Mouse (Mus musculus) heart, postnatal 36 days (tissue): ENCODE data around the gene Ptpn20. TPM values are rescaled to one million over a fixed set of nuclear protein-coding genes. Genes with fewer than 3 reads are reported as not detected.
A peak's percentile ranks its signal among the peaks of the same experiment; 100 is the strongest.

Experiments
- DNase-seq, 2 experiments: peaks; one replicate each; pipeline ENCODE4 v3.0.0; 2021 to 2022
- intact Hi-C: fragments of 180-260 bp; cut with DNase I; formaldehyde crosslinking; loops from one replicate; pipeline ENCODE4 v1.15.1; 2025
- total RNA-seq, 2 experiments: library from RNA; stranded (reverse); gene quantifications; 2 replicates each; pipeline ENCODE4 v1.2.3; 2021

Ptpn20 gene
- total RNA-seq, 2 experiments from 2014 or later: not detected

DNA sequence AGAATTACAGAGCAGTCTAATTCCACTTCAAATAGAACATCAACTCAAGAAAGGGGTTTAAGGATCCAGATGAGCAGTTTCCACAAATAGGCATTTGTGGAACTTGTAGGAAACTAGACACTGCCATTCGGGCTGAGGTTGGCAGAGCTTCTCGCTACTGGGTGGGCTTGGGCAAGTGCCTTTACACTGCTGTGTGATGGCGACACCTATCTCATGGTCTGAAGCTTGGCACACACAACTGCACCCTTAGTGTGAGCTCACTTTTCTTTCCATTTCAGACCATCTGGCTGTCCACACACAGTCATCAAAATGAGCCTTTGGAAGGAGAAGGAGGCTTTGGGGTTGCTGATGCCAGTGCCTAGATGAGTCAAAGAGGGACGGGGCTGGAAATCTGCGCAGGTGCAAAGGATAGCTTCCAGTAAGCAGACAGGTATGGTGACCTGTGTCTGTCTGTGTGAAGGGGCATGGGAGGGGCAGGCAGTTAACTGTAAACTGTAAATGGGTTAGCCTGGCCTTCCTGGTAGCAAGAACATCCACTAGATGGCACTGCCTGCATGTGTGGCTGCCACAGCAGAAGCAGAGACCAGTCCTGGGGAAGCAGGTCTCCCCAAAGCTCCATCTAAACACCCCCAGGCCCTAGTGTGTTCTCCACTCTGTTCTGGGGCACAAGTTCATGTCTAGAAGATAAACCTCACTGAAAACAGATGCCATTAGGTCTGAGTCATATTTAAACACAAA lies 84.5 kb downstream of the Ptpn20 start:
- peak; percentile 59 to 60 for DNase-seq
- intact Hi-C loops: loop anchor here (1.0 kb wide), 1 partner anchor 260 kb away; no protein-coding TSS in a partner anchor

DNA sequence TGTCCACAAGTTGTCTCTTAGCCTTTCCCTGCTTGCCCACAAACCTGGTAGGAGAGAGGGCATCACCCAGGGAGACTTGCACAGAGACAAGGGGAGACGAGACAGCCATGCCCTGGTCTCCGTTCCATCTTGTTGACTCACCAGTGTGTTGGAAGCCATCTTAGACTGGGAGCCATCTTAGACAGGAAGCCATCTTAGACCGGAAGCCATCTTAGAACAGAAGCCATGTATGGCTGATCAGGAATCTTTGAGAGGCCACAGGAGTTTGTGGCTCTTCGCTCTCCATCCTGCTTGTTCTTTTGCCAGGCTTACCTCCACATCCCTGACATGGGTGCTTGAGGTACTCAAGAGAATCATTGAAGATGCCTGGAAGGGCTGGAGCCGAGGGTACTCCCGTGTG lies 89.0 kb downstream of the Ptpn20 start:
- DNase-seq: no peak
- intact Hi-C loops: no loop called here

DNA sequence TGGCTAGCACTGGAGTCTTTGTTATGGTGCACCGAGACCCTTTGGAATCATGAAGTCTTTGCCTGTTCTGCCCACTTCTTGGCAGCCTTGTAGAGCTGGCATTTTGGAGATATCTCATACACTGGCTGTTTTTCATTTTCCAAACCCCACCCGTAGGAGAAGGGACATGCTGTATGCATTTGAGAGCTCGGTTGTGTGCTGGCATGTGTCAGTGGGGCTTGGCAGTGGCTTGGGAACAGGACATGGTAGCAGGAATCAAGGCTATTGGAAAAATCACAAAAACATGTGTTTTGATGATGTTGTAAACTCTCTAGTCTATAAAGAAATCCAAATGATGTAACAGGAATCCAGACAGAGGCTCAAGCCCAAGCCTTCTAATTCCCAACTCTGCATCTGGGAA lies 89.7 kb downstream of the Ptpn20 start:
- no peak for DNase-seq
- intact Hi-C loops: no loop called here

DNA sequence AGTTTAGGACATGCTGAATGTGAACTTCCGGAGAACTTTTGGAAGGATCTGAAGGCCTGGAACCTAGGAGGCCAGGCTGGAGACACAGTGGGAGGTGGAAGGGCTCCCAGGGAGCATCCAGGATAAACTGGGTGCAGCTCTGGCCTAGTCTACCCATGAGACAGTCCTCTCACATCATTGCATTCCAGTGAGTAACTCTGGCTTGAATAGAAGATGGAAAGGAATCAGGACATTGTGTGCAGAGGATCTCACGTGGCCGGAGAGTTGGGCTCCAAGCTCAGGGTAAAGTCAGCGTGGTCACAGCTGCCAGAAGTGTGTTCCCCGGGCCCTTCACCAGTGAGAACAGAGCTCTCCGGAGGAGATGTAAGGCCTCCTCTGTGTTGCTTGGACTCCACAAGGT lies 91.6 kb downstream of the Ptpn20 start:
- intact Hi-C loops: no loop called here
- peak; percentile 50 to 63 for DNase-seq

DNA sequence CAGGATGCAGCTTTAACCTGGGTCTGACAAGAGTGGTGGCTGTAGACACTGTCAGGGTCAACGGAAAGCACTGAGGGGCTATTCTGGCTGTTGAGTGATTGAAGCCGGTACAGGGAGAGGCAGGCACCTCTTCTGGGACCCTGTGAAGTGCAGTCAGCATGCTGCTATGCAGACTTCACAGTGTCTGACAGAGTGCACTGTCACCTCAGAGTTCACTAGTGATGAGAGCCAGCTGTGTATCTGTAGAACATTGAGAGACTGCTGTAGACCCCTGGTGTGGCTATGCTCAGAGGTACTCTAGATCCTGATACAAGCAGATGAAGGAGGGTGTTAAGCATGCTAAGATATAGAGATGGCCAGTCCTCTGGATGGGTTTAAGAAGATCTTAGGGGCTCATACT lies 93.8 kb downstream of the Ptpn20 start:
- DNase-seq: no peak
- intact Hi-C loops: no loop called here

DNA sequence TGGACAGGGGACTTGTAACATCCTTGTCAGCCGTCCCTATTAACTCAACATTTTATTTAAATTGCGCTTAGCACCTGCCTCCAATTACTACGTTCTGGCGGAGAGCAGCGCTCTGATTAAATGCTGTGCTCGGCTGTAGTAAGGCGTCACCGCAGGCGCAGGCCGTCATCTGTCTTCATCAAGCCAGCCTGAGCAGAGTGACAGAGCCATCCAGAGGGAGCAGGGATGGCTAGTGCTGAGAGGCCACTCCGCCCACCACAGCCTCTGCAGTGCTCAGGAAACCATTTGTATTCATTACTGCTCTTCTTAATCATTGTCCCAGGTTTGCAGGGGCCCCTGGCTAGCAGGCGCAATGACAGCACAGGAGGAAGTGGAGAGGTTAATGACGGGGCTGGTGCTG lies 94.7 kb downstream of the Ptpn20 start:
- DNase-seq: no peak
- intact Hi-C loops: no loop called here

DNA sequence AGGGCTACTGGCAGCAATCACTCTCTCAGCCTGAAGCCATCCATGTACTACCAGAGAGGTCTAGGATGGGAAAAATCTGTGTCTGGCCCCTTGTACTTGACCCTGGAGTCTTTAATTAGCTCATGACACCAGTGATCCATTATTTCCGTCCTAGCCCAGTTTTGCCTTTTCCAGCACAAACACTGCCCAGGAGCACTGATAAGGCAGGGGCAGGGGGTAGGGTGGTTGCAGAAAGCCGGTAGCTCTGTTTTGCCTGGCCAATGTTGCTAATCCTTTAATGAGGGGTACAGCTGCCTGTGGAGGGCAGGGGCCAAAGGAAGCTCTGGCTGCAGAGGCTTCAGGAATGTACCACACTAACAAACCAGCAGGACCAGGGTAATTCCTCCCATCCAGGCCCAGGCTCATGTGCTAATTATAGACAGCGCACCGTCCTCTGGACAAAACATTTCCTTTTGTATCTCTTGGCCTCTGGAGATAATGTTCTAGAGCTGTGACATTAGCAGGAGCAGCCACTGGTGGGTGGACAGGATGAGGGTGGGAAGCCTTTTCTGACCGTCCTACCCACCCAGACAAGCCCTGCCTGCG lies 98.5 kb downstream of the Ptpn20 start:
- intact Hi-C loops: no loop called here
- peak; percentile 32 to 55 for DNase-seq

DNA sequence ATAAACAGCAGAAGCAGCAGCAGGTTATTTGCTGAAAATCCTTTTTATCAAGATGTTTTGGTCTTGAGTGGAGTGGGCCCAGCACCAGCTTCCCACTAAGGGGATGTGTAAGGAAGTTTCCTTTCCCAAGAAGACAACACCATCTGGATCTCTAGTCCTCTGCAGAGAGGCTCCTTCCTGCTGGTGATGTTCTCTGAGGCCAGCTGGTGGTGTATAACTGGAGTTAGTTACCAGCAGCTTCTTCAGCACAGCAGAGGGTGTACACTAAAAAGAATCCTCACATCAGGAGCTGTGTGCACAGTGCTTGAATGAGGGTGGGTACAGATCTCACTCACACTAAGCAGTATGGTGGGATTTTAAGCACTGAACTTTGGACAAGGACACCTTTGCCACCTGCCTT lies 100.0 kb downstream of the Ptpn20 start:
- DNase-seq: no peak
- intact Hi-C loops: no loop called here

Other genes starting within 250 kb of the Ptpn20 start
- gene Mapk8, start 142.0 kb upstream of the Ptpn20 start, total RNA-seq: 10 to 100 TPM; 27.3 to 28.9 TPM
- gene Frmpd2, start 117.5 kb upstream of the Ptpn20 start, total RNA-seq: not detected